Mouse (Mus musculus): Measurements from ENCODE around the gene Olfr1564.
"Not testable (repeated sequence)": the region's sequence is repeated elsewhere in the genome, so short reads cannot be mapped to it uniquely, and the experiment has no call there.

- TF ChIP-seq POLR2A (IDR thresholded peaks at IDR 0.05; ENCODE audit: borderline replicate concordance, extremely low read depth, low read depth, low read length); CTCF (IDR thresholded peaks at IDR 0.05; ENCODE audit: insufficient read depth, low read length): not testable (repeated sequence)
Measured at GRCm38 (mm10) chr17:33168147-33168546, 53.3 kb downstream of the Olfr1564 start, which contains the start of gene Olfr55.
